Mouse (Mus musculus) layer of hippocampus, adult 9-10 months (tissue): ENCODE results near the gene Dbnl.
"Not testable (repeated sequence)": the region's sequence is repeated elsewhere in the genome, so short reads cannot be mapped to it uniquely, and the experiment has no call there.

ENCODE experiments used
- DNase-seq: peaks from one replicate; pipeline ENCODE4 v3.0.0; 2022; ENCODE audit warnings: low spot score

The Dbnl gene

GRCm38 (mm10) chr11:5795706-5796105 lies 7.4 kb downstream of the Dbnl start:
- peak; percentile 44 for DNase-seq

GRCm38 (mm10) chr11:5796939-5797338 lies 8.7 kb downstream of the Dbnl start:
- DNase-seq = no peak

GRCm38 (mm10) chr11:5797371-5797770 lies 9.1 kb downstream of the Dbnl start:
- DNase-seq = no peak

GRCm38 (mm10) chr11:5797928-5798327 lies 9.6 kb downstream of the Dbnl start:
- no peak for DNase-seq

GRCm38 (mm10) chr11:5799621-5800490 lies 11.6 kb downstream of the Dbnl start:
- no peak for DNase-seq

GRCm38 (mm10) chr11:5801511-5801910 lies 13.2 kb downstream of the Dbnl start:
- DNase-seq = no peak

GRCm38 (mm10) chr11:5802005-5802404 lies 13.7 kb downstream of the Dbnl start:
- no peak for DNase-seq

- DNase-seq = no peak
Observed at GRCm38 (mm10) chr11:5802457-5803217, 14.3 kb downstream of the Dbnl start.

- no peak for DNase-seq
Observed at GRCm38 (mm10) chr11:5803551-5803981, 15.3 kb downstream of the Dbnl start, which contains the start of gene Pgam2. Pgam2 (minus strand) TSS chr11:5803733.

- no peak for DNase-seq
Observed at GRCm38 (mm10) chr11:5804174-5804573, 15.9 kb downstream of the Dbnl start.

GRCm38 (mm10) chr11:5805711-5806110 lies 17.4 kb downstream of the Dbnl start:
- DNase-seq = no peak

- no peak for DNase-seq
Observed at GRCm38 (mm10) chr11:5807956-5808355, 19.7 kb downstream of the Dbnl start.

GRCm38 (mm10) chr11:5809487-5809886 lies 21.2 kb downstream of the Dbnl start:
- DNase-seq = not testable (repeated sequence)

GRCm38 (mm10) chr11:5813381-5813780 lies 25.1 kb downstream of the Dbnl start:
- no peak for DNase-seq

GRCm38 (mm10) chr11:5819223-5819622 lies 30.9 kb downstream of the Dbnl start:
- no peak for DNase-seq

- no peak for DNase-seq
Observed at GRCm38 (mm10) chr11:5825432-5825831, 37.1 kb downstream of the Dbnl start.

GRCm38 (mm10) chr11:5827931-5828330 lies 39.6 kb downstream of the Dbnl start:
- no peak for DNase-seq

GRCm38 (mm10) chr11:5828509-5829191 lies 40.4 kb downstream of the Dbnl start:
- DNase-seq = no peak

GRCm38 (mm10) chr11:5829327-5829726 lies 41.0 kb downstream of the Dbnl start:
- DNase-seq = no peak

GRCm38 (mm10) chr11:5834506-5834905 lies 46.2 kb downstream of the Dbnl start:
- no peak for DNase-seq

GRCm38 (mm10) chr11:5835057-5835456 lies 46.8 kb downstream of the Dbnl start:
- DNase-seq = no peak

- no peak for DNase-seq
Observed at GRCm38 (mm10) chr11:5836126-5836525, 47.8 kb downstream of the Dbnl start.
